Mouse (Mus musculus) adrenal gland, postnatal 10 days (tissue): ENCODE data around the gene Trp53. TPM values are rescaled to one million over a fixed set of nuclear protein-coding genes. Genes with fewer than 3 reads are reported as not detected.
"Not testable (repeated sequence)": the region's sequence is repeated elsewhere in the genome, so short reads cannot be mapped to it uniquely, and the experiment has no call there.

Experiments
- DNase-seq: peaks from one replicate; pipeline ENCODE4 v3.0.0; 2021; ENCODE audit warnings: mixed read lengths
- total RNA-seq, 2 experiments: library from RNA; stranded (reverse); gene quantifications; 2 replicates each; pipeline ENCODE4 v1.2.3; 2021

Gene Trp53
- total RNA-seq, 2 experiments from 2014 or later, result 59.9 to 75.9 TPM

DNA sequence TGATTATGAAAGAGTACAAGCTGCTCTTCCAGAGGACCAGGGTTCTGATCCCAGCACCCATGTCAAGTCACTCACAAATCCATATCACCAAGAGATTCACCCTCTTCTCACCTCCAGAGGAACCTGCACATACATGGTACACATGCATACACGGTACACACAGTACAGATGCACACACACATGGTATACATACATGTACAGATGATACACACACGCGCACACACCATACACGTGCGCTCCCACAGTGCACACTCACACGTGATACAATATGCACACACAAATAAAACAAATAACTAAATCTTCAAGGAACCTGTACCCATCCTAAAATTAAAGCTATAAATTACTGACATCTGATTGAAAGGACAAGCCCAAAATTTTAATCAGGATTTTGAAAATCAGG, 14.7 kb downstream of the Trp53 start:
- DNase-seq, result no peak

DNA sequence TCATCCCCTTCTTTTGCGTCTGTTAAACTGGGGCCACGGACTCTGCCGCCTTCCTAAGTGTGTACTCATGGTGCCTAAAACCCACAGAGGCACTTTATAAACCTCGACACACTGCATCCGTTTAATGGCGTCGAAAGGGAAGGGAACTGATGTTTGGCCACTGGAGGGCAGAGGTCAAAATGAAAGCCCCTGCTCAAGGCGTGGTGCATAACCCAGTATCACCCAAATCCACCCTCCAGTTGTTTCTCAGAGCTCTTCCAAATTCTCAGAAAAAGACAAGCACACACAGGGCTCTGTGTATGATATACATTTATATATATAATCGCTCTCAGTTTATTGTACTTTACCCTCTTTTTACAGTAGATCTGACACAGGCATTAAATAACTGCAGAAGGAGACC, 19.3 kb downstream of the Trp53 start:
- no peak for DNase-seq

DNA sequence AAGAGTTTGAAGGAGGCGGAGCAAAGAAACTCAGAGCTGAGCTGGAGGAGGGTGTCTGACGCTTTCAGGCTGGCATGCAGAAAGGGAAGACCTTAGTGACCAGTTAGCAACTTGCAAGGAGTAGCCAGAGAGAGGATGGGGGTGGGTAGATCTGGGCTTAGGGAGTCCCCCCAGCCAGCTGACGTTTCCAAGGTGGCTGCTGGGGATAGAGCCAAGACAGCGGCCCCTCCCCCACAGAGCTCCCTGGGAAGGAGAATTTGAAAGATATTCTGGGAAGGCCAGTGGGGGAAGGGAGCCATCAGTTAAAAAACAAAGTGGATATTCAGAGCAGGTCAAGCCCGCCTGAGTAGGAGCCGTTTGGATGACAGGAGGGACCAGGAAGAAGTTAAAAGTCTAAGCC, 19.9 kb downstream of the Trp53 start:
- DNase-seq, result peak; percentile 77

DNA sequence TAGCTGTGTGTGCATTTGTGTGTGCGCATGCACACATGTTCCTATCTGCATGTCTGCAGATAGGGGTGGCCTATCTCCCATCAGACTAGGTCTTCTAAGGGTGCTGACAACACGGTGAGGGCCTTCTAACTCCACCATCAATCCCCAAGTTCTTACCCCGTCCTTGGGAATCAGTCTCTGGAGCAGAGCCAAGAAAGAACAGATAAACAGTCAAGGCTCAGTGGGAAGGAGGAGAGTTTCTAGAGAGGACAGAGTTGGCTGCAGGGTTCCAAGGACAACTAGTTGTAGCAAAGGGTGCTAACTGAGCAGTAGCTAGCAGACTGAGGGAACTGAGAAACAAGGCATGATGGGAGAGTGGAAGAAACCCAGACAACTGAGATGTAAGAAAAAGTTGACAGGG, 21.6 kb downstream of the Trp53 start:
- DNase-seq, result peak; percentile 44

DNA sequence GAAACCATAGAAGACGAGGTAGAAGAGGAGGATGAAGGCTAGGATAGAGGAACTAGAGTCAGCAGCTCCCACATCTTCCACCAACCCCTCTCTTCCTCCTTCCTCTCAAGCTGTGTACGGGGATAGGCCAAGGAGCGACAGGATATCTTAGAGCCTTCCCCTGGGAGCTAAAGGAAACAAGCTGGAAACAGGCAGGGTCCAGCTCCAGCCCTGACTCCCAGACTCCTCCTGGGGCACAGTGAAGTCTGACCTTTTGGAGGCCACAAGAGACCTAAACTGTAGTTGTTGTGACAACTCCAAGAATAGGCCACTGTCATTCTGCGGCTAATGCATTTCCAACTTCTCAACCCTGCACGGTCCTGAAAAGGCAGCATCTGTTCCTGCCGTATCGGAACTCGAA, 23.4 kb downstream of the Trp53 start:
- no peak for DNase-seq

DNA sequence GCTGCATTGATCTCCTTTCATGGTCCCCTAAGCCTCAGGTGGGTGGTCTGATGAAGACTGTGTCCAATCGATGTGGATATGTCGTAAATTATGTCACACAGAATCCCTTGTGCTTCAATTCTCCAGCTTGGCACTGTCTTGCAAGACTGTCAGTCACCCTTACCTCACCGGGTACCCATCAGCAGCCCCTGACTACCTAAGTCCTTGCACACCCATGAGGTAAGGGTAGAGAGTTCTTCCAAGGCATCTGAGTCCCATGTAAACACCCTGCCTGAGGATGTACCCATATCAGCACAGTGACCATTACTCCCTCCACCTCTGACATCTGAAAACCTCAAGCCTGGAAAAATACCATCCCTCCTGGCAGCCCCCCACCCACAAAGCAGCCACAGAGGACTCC, 24.2 kb downstream of the Trp53 start:
- no peak for DNase-seq

DNA sequence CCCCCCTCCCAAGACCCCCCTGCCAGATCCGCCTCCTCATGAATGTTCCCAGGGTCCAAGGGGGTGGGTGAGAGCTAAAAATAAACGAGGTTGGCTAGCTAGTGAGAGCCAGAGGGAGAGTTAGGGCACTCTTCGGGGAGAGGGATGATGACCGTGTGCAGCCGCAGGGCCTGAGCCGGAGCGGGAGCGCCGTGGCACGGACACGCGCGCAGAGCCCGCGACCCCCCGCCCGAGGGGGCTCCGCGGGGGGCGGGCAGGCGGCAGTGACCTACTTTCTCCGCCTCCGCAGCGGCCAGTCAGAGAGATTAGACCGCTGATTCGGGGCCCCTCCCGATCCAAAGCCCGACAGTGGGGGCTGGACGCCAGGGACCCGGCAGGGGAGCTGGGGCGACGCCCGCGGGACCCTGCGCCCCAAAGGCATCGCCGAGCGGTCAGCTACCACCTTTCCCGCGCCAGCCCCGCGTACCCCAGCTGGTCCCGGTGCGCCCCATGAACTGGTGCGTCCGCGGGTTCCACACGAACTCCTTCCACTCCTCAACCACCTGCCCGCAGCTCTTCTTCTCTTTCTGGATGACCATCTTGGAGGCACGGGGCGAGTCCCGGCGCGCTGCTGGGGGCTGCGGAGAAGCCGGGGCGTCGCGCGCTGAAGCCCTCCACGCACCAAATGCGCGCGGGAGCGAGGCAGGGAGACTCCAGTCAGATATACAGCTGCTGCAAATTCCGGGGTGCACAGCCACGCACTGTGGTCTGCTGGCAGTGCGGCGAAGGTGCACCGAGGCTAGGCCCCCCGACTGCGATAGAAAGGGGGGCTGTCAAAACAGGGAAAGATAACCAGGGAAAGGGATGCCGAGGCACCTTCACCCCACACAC, 24.9 kb downstream of the Trp53 start:
- DNase-seq, result peak; percentile 38

DNA sequence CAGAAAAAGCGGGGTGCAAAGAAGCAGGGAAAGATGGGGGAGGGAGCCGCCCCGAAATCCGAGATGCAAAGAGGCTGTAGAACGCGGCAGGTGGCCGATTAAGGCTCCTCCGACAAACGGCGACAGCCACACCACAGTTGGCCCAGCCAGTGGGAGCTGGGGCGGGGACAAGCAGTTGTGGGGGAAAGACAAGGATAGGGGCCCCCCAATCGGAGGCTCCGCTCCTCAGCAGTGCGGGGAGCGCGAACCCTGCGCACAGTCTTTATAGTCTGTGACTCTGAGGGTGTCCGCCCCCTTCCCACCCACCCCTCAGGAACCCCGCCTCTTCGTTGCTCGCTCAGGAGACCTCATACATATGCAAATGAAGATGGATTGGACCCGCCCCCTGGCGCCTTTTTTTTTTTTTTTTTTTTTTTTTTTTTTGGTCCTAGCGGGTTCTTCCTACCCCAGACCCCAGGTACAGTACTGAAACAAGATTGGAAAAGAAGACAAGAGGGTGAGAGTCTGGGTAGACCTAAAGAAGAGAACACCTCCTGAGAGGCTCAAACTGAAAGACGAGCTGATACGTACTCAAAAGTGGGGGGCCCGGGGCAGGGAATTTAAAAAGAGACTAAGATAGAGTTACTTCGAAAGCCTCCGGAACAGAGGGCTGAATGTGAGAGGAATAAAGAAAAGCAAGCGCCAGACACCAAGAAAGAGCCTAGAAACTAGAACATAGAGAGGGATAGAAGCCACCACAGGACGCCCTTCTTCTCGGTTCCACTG, 25.7 kb downstream of the Trp53 start, which contains the start of gene Atp1b2:
Gene Atp1b2, minus strand, starts transcription at position 217 of the 765 bp plus-strand sequence.
- DNase-seq, result peak; percentile 86

DNA sequence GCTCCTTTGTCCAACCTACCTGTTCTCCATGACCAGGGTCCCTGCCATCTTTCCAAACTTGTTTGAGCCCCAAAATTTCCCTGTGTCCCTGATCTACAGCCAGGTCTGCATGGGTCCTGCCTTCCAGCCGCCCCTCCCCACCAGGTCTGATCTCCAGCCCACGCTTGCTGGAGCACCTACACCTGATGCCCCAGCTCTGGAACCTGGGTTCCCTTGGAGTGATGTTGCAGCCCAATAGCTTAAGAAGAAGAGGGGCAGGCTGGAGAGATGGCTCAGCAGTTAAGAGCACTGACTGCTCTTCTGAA, 26.3 kb downstream of the Trp53 start:
- no peak for DNase-seq

DNA sequence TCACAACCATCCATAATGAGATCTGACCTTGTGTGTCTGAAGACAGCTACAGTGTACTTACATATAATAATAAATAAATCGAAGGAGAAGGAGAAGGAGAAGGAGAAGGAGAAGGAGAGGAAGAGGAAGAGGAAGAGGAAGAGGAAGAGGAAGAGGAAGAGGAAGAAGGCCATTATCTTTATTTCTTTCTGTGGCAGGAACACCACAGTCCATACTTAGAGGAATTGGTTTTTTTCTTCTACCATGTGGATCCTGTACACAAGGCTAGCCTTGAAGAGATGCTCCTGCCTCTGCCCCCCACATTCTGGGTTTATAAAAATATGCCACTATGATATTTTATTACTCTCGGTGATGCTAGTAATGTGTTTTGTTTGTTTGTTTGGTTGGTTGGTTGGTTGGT, 26.7 kb downstream of the Trp53 start:
- no peak for DNase-seq

DNA sequence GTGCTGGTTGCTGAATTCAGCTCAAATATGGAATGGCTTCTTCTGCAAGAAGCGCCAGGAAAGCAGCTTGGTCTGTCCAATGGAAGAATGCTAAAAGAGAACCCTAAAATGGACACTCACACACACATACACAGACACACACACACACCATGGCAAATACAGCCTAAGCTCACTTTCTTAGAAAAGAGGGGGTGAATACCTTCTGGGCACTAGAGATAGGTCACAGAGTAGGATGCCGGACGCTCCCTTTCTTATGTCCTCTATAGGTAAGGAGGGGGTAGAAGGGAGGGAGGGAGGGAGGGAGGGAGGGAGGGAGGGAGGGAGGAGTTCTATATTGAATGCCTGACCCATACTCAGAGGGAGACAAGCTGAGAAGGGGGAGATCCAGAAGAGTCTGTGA, 28.4 kb downstream of the Trp53 start:
- DNase-seq, result no peak

DNA sequence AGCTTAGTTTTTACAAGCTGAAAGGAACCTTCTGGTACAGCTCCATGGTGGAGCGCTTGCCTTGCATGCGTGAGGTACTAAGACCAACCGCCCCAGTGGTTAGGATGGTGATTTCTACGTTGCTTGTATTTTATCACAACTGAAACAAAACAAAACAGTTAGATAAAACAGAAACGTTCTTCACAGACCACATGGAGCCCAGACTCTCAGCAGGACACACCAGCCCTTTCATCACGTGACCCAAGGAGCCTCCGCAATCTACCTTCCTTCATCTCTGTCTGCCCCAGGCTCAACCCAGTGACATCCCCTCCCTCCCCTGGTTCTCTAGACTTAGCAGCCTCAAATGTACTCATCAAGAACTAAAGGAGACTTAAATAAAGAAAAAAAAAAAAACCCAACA, 29.3 kb downstream of the Trp53 start:
- DNase-seq, result no peak

DNA sequence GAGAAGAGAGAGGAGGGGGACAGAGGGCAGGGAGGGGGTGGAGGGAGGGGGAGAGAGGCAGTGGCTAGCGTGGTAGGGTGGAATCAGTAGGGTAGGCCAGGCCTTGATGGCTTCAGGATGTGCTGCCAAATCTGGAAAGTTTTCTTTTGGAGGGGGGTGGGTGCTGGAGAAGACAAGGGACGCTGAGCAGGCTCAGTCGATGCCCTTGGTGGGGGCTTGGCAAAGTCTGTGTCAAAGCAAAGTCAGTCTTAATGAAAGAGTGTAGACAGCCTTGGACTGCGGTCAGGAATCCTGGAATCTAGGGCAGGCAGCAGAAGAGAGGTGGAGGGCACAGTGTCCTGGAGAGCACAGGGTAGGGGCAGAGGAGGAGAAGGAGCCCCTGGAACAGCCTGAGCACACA, 30.7 kb downstream of the Trp53 start:
- DNase-seq, result no peak

DNA sequence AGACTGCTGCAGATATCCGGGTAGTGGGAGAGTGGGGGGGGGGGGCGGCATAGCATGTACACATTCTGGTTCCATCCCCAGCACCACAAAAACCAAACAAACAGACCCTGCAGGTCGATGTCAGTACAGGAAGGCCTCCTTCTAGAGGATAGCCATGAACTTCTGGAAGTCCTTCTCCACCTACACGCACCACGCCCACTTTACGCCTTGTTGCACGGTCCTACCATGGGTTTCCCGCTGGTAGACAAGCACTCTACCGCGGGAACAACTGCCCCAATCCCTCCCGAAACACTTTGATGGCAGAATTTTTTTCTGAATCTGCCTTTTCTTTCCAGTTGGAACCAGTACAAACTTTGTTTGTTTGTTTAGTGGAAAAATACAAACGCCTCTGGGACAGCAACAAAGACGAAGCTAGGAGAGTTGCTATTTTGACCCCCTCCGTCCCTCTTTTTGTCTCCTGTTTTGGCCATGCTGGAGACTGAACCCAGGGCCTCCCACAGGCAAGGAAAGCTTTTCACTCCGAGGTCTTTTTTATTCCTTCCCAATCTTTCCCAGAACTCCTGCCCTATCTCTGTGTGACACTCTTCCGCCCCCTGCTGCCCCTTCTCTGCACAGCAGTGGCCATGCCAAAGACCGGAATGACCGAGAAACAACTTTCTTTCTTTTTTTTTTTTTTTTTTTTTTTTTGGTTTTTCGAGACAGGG, 33.5 kb downstream of the Trp53 start:
- peak; percentile 93 for DNase-seq

DNA sequence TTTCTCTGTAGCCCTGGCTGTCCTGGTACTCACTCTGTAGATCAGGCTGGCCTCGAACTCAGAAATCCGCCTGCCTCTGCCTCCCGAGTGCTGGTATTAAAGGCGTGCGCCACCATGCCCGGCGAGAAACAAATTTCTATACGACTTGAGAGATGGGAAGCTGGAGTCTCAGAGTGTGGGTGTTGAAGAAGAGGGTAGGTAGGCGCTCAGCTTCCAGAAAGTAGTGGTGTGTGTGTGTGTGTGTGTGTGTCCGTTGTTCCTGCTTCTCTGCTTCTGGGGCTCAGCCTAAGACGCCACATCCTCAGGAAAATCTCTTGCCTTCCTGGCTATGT, 34.1 kb downstream of the Trp53 start:
- not testable (repeated sequence) for DNase-seq

DNA sequence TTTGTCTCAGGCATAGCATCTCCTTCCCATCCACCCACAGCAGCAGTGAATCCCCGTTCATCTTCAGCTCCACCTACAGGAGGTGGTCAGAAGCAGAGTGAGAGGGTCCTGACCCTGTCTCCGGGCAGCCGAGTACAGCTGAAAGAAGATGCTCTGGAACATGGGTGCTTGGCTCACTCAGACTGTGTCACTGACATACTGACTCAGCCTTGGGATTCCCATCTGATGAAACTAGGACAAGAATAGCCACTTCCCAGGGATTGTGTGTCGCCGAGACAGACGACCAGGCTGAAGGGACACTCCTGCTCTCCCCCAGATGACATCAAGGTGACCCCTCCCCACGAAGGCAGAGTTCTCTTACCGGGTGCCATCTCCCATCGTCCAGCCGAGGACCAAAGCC, 36.6 kb downstream of the Trp53 start:
- no peak for DNase-seq

DNA sequence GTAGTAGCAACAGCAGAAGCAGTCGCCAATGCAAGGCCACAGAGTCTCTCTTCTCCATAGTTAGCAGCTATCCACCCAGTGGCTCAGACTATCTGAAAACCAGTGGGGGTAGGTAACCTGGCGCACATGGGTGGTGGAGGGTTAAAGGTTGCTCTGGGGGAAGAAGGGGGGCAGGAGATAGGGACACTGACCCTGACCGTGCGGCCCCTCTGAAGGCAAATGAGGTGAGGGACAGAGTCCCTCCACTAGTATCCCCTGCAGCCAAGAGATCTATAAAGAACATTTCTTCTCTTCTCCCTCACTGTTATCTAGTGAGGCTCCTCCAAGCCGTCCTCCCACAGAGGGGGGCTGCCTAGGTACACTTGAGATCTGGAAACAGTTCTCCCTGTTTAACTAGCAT, 37.6 kb downstream of the Trp53 start, which contains the start of gene Shbg:
Gene Shbg, minus strand, starts transcription at position 101 of the 400 bp plus-strand sequence.
- DNase-seq, result no peak

DNA sequence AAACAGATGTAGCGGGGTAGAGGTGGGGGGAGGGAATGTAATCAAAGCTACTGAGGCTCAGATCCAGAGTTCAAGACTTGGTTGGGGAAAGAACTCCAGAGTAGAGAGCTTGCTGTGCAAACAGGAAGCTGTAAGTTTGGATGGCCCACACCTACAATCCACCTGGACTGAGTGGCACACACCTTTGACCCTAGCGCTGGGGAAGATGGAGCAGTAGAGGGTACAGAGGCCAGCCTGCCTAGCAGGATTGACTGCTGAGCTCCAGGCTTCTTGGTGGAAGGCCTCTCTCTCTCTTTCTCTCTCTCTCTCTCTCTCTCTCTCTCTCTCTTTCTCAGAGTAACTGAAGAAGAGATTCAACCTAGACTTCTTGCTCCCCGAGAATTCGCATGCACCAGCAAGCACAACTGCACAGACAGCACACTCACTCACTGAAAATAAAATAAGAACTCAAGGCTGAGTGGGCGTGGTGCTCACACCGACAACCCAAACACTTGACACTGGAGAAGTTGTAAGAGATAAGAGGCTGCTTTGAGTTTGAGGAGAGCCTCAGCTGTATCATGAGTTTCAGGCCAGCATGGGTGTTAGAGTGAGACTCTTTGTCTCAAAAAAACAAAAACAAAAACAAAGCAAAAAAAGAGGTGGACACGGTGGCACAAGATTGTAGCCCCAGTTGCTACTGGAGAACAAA, 40.4 kb downstream of the Trp53 start:
- DNase-seq, result no peak

DNA sequence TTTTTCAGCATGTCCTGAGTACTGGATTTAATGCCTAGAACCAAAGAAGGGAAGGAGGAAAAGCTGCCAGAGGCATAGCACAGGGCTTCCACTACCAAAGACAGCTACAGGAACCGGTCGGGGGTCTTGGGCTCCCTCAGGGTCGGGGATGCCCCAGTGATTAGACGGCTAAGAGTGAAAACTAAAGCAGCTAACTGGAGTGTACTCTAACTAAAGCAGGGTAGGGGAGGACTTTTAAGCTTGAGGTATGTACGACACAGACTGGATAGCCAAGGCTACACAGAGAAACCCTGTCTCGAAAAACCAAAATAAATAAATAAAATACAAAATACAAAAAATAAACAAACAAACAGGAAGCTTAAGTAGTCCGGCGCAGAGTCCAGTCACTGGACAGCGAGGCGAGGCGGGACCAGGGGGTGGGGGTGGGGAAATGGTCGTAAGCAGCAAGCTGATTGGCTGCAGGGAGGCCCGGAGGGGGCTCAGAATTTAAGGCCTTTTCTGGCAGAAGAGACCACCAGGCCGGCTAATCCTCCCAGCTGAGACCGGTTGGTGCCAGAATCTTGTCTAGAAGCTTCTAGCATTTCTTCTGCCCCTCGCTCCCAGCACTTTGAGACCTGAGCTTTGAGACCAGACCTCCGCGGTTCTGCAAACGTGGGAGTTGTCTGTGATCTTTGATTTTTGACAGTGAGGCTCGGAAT, 41.6 kb downstream of the Trp53 start, which contains the start of gene Sat2:
Gene Sat2, plus strand, starts transcription at position 454 of the 698 bp plus-strand sequence.
- DNase-seq, result peak; percentile 74

DNA sequence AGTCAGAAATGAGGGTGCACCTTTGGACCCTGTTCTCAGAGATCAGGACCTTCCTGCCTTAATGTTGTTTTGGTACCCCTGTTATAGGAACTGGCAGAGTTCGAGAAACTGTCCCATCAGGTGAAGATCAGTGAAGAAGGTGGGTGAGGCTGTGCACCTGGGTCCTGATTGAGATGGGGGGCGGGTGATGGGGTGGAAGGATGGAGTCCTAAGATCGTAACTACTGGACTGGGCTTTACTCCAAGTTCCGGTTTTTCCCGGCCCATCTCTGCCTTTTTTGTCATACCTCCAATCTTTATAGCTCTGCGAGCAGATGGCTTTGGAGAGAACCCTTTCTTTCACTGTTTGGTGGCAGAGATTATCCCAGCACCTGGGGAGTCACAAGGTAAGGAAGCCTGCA, 42.2 kb downstream of the Trp53 start:
- DNase-seq, result no peak

DNA sequence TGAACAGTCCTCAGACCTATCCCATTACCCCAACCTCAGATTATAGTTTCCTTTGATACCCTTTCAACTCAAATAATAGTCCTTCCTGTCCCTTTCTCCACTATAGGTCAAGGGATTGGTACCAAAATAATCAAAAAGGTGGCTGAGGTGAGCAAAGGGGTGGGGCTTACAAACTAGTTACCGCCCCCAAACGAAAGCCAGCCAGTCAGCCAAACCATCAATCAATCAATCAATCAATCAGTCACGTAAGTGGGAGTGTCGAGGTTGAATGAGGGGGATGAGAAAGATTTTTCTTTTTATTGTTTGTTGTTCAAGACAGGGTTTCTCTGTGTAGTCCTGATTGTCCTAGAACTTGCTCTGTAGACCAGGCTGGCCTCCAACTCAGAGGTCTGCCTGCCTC, 42.8 kb downstream of the Trp53 start:
- DNase-seq, result no peak

DNA sequence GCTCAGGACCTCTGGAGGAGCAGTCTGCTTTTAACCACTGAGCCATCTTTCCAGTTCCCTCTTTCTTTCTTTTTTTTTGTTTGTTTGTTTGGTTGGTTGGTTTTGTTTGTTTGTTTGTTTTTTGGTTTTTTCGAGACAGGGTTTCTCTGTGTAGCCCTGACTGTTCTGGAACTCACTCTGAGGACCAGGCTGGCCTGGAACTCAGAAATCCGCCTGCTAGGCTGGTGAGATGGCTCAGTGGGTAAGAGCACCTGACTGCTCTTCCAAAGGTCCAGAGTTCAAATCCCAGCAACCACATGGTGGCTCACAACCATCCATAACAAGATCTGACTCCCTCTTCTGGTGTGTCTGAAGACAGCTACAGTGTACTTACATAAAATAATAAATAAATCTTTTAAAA, 44.2 kb downstream of the Trp53 start:
- not testable (repeated sequence) for DNase-seq
